Comparison of ENCODE assay signal across 17 mouse cellular contexts in the genomic region with DNA sequence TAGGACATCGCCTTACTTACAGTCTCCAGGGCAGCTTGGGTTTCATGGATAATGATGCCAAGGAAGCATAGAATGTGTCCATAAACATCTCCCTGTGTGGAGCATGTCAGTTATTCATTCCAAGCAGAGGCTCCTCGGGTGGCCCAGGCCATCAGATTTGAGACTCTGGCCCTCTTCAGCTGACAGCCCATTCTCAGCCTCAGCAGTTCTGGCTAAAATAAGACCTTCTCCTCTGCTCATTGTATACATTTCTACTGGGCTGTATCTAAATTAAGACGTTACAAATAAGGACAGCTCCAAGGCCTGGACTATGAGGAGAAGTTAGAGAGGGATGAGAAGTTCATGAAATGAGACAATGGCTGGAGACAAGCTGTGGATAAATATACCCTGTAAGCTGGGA.
"Had no signal": no experiment of that assay in that cellular context is flagged by ENCODE, and none has a peak within 500 bp of the region (broad histone marks: within the 10 kb centered on the region; RNA-seq: fewer than 3 reads in every experiment).

No protein-coding gene starts in this region.

- H3K4me3 ChIP-seq: lung, embryonic 15.5 days; midbrain, embryonic 10.5 days; midbrain, embryonic 12.5 days; myocyte; neural tube, embryonic 12.5 days had no signal

- H3K4me2 ChIP-seq: lung, embryonic 15.5 days; midbrain, embryonic 12.5 days; neural tube, embryonic 12.5 days had no signal

- DNase-seq: lung, adult 18-20 months; midbrain, embryonic 14.5 days; retina, postnatal 1 day; right cerebral cortex, adult 18-20 months; right cerebral cortex, postnatal 25 days; right cerebral cortex, postnatal 4 days; spleen, adult 18-20 months; thymus, adult 18-20 months; thymus, postnatal 14 days; thymus, postnatal 36 days had no signal

- H3K4me1 ChIP-seq: lung, embryonic 15.5 days; midbrain, embryonic 10.5 days; midbrain, embryonic 12.5 days; neural tube, embryonic 12.5 days had no signal

- ATAC-seq: midbrain, embryonic 16.5 days had no signal

- H3K27ac ChIP-seq: liver, embryonic 14.5 days; lung, embryonic 15.5 days; midbrain, embryonic 10.5 days; midbrain, embryonic 12.5 days; neural tube, embryonic 12.5 days had no signal

- H3K27me3 ChIP-seq: lung, embryonic 15.5 days; midbrain, embryonic 12.5 days; neural tube, embryonic 12.5 days had no signal

- H3K9ac ChIP-seq: liver, embryonic 14.5 days; lung, embryonic 15.5 days; midbrain, embryonic 12.5 days; neural tube, embryonic 12.5 days had no signal

- H3K36me3 ChIP-seq: lung, embryonic 15.5 days; midbrain, embryonic 10.5 days; midbrain, embryonic 12.5 days; neural tube, embryonic 12.5 days had no signal

- H3K9me3 ChIP-seq: lung, embryonic 15.5 days; midbrain, embryonic 10.5 days; midbrain, embryonic 12.5 days; neural tube, embryonic 12.5 days had no signal
